Mouse (Mus musculus) cortical plate, adult 2 months (tissue): Measurements from ENCODE around the gene Npvf.

Source experiments
- CTCF ChIP-seq: fragments of 200-500 bp; IDR thresholded peaks from 2 replicates; pipeline ENCODE4 v1.5.1; 2011; ENCODE audit warnings: mild to moderate bottlenecking, control low read depth, low read length; ENCODE audit not compliant: insufficient read depth; ENCODE audit errors: extremely low read depth
- POLR2A ChIP-seq: fragments of 200-500 bp; IDR thresholded peaks from 2 replicates; pipeline ENCODE4 v1.6.1; 2011; ENCODE audit warnings: mild to moderate bottlenecking, low read length, control low read depth; ENCODE audit not compliant: insufficient read depth; ENCODE audit errors: extremely low read depth

DNA sequence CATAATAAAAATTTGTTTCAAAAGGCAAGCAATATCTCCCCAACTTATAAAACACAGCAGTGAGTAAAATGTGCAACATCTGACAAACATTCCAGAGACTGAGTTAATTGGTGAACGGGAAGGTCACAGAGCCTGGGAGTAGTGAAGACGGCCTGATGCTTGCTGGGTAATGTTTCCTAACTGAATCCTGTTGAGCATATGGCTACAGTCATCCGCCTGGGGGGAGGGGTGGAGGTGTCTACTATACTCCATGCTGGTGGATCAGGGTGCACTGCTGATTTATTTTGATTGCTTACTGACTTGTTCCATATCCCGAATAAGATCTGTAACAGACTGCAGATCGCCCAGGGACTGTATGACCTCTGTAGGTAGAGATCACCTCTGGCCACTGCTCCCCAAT is 12.3 kb downstream of the Npvf start:
- TF ChIP-seq CTCF = no peak
- TF ChIP-seq POLR2A = no peak
